Mouse (Mus musculus) c-Kit-positive CD71-positive TER-119-negative erythroid progenitor cells, embryonic 14.5 days (primary cell): ENCODE measurements at regions not wholly inside any gene's neighbourhood (a gene's known extent, or its start where the extent isn't known, plus 50 kb on each side); places are given as distances from the start of the nearest gene placed in this dataset.

Experiments
- DNase-seq: peaks from one replicate; pipeline ENCODE4 v3.0.0-alpha.2; 2013; ENCODE audit warnings: low read depth

DNA sequence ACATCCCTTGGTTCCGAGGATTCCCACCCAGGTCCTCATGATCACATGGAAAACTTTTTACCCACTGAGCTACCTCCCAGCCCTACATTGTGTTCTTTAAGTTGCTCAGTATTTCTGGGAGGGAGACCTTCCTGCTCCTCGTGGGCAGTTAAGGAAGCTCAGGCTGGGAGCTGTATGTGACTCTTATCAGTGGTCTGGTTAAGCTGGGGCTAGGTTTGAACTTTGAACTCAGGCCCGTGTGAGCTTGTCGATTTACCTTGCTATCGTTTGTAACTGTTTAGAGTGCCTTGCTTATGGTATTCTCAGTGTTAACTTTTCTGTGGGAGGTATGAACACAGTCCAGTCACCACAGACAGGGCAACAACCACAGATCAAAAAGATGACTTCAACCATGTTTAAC is 68.4 kb upstream of the Tpm1 start:
- no peak for DNase-seq

DNA sequence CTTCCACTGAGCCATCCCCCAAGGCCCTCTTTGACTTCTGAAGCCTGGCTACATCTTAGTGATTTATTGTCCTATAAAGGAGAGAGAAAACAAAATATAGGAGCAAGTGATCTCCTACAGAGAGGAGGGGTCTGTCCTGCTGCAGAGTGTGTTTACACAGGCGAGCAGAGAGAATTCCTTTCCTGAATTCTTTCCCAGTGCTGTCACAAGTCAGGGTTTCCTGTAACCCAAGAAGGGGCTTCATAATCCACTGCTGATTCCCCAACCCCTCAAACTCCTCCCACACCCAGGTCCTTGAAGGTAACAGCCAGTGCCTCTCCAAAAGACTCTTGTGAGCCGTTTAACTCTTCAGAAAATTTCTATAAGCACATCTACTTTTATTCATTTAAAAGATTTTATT is 66.8 kb upstream of the Tpm1 start:
- no peak for DNase-seq

DNA sequence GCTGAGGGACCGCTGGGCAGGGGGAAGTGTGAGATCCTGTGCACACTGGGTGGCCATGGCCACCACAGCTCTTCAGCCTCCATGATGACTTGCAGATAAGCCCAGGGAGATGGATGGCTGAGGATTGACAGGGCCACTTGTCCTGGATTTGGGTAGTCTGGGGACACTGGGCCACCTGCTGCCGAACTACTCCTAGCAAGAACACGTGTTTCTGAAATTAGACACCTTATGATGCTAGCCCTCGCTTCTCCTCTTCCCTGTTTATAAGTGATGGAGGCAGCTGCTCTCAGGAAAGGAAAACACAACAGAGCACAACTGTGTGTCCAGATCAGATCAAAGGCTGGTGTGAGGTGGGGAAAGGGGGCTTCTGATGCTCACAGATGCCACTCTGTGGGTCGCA is 64.9 kb upstream of the Tpm1 start:
- no peak for DNase-seq

DNA sequence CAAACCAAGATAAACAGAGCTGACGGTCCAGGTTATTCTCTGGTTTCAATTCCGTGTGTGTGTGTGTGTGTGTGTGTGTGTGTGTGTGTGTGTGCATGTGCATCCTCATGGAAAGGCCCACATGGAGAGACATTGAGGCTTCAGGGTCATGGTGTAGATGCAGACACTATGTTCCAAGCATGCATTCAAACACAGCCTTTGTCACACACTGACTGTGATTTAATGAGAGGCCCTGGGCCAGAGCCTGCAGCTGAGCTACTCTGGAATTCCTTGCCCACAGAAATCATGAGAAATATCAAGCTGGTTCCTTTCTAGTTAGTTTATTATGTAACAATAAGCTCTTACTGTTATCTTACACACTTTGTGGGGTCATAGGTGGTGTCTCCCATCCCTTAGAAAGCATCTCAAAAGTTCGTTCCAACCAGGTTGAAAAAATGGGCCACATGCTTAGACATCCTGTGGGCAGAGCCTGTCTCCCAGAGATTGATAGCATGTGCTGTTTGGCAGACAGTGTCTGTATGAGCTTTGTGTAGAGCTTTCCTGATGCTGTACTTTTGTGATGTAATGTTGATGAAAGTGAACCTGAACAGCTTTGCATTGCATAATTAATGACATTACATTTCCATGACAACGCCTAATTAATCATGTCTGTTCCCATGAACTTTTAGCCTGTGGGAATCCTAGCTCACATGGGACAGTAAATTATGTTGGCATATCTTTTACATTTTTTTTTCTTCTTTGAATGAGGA is 62.8 kb upstream of the Tpm1 start:
- DNase-seq: no peak

DNA sequence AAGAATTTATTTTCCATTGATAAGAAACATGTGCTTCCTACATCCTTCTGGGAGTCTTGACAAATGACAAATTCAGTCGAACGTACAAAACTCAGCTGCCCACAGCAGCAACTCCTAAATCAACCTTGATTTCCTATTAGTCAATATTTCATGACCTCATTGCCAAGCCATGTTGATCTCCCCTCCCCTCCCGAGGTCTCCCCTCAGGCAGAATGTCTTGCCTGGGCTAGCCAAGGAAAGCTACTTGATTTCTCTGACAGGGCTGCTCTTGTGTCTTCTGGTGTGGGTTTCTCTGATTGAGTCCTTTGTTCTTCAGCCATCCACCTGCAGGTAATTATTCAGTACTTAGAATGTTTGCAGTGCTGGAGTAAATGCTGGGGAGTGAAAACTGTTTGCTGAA is 58.7 kb upstream of the Tpm1 start:
- no peak for DNase-seq

DNA sequence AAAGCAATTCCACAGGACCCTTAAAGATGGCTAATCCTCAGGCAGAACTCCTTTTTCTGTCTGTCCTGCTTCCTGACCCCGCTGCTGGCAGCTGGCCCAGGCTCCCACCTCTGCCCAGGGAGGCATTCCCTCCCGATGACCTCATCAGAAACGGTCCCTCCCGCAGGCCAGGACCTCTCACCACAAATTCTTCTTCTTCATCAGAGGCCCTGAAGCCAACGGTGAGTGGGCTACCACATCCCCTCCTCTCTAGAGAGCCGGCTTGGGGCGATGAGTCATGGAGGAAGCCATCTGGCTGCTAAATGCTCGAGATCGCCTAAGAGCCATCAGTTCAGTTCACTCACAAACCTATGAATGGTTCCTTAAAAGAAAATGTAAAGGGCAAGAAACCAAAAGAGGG is 56.7 kb upstream of the Tpm1 start:
- no peak for DNase-seq

DNA sequence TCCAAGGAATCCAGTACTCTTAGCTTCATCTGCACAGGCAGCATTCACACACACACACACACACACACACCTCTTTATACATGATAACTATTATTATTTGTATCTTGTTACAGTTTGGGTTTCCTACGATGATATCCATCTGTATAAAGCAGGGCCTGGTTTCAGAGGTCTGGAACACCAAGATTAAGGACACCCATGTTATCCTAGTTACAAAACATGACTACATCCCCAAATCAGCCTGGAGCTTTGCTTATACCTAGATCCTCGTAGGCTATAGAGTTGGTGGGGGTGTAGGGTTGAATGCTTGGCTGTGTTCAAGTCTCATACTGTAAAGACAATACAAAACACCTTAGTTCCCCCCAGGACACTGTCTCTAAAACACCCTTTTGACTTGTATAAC is 56.0 kb upstream of the Tpm1 start:
- no peak for DNase-seq

DNA sequence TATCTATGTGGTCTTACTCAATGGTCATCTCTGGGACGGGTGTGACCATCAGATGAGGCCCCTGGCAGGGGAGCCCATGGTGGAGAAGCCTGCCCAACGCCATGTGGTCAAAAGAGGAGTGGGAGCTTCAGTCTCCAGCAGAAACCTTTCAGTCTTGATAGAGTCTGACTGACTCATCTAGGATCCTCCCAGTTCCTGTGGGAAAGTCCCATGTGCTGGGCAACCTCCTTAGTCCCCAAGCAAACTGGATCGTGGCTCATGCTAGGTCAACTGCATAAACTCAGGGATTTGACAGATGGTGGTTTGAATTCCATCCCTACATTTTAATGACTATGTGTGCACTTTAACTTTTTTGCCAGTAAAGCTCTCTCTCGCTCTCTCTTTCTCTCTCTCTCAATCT is 55.4 kb upstream of the Tpm1 start:
- DNase-seq: no peak

DNA sequence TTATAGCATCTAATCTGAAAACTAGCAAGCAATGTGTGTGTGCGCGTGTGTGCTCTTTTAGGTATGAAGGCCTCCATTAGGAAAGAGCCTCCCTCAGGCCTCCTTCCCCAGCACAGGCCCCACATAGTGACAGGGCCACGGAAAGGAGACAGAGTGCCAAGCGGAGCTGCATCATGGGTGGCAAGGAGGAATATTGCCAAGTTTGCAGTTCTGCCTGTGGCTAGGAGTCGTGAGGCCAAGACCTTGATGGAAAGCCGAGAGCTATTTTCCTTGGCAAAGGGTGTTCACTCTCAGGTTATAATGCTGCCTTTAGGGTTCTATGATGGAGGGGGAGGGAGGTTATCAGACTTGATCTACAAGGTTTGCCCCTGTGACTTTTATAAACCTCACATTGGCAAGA is 53.4 kb upstream of the Tpm1 start:
- no peak for DNase-seq

DNA sequence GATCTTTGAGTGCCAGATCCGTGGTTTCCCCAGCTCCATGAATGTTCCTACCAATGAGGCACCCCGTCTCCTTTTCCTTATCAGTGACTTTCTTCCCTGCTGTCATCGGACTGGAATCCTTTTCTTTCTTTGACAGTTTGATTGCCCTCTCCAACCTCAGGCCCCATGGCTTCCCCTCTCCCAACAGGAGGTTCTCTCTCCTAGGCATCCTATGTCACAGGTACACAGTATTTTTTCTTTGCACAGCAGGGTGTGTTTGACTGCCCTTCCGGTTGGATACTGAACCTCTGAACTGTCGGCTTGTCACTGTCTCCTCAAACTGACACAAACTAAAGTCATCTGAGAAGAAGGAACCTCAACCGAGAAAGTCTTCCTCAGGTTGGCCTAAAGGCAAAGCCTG is 50.3 kb upstream of the Tpm1 start:
- DNase-seq: no peak
